Mouse (Mus musculus): ENCODE data around the gene Map3k12.

The Map3k12 gene

DNA sequence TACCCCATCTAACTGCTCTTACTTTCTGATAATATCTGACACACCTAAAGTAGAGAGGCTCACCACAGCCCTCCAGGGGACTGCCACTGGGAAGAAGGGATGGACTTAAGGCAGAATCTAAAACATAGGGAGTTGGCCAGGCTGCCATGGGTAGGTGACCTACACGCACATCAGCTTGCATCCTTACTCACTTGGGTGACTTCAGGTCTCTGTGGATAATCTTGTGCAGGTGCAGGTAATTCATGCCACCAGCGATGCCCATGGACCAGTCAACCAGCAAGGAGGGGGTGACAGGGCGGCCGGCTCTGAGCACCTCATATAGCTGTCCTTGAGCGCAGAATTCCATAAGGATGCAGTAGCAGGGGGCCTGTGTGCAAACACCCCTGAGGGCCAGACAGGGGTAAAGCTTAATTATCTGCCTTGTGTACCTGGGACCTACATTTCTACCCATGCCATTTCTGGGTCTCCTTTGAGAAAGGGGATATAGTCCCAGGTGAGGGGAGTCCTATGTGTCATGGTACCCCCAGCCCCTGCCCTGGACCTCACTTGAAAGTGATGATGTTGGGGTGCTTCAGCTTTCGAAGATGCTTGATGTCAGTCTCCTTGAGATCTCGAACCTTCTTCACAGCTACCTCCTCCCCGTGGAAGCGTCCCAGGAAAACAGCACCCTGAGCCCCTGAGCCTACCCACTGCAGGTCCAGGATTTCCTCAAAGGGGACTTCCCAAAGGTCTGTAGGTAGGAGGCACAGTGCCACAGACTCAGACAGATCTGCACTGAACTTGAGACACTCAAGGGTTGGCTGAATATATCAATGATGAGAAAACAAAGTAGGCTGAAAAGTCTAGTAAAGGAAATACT, 12.7 kb downstream of the Map3k12 start:
- no peak for DNase-seq (ENCODE audit: low read depth, low spot score)

- no peak for DNase-seq (ENCODE audit: low read depth, low spot score)
Measured at GRCm38 (mm10) chr15:102503447-102503846, 13.4 kb downstream of the Map3k12 start, which contains the start of gene Gm10337. Gene Gm10337, plus strand, starts transcription at chr15:102503722.

- no peak for DNase-seq (ENCODE audit: low read depth, low spot score)
Measured at GRCm38 (mm10) chr15:102502254-102502840, 14.5 kb downstream of the Map3k12 start.

- DNase-seq (ENCODE audit: low read depth, low spot score) = no peak
Measured at GRCm38 (mm10) chr15:102501084-102501814, 15.6 kb downstream of the Map3k12 start.

- DNase-seq (ENCODE audit: low read depth, low spot score) = no peak
Measured at GRCm38 (mm10) chr15:102500479-102500878, 16.4 kb downstream of the Map3k12 start.

DNA sequence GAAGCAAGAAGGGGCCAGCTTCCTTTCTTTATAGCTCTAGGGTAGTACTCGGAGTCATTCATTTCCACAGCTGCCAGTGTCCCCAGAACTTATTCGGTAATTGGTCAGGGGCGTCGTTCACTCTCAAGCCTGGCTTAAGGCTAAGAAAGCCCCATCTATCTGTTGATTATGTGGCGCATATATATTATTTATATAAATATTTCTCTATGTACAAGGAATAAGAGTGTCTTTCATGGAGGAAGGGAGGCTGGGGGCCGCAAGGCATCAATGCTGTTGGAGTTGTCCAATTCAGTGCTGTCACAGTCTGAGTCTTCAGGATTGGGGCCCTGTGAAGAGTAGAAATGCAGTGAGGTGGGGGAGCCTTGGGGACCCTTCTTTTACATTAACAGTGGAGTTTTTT, 17.0 kb downstream of the Map3k12 start:
- DNase-seq (ENCODE audit: low read depth, low spot score) = no peak

DNA sequence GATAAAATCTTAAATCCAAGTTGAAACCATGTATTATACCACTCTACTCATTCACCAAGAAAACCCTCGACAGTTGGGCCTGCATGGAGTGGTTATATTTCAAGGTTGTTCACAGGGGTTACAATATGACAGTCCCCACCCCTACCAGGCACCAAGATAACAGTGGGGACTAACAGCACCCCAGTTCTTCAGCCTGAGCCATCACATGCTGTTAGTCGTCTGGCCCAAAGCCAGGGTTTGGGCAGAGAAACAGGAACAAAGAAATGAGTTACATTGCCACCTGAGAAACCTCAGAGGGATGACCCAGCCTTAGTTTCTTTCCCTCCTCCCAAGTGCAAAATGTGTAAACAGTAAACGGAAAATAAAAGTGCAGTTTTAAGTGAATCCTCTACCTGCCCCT, 17.5 kb downstream of the Map3k12 start:
- DNase-seq (ENCODE audit: low read depth, low spot score) = no peak

GRCm38 (mm10) chr15:102498322-102498721, 18.5 kb downstream of the Map3k12 start:
- no peak for DNase-seq (ENCODE audit: low read depth, low spot score)

DNA sequence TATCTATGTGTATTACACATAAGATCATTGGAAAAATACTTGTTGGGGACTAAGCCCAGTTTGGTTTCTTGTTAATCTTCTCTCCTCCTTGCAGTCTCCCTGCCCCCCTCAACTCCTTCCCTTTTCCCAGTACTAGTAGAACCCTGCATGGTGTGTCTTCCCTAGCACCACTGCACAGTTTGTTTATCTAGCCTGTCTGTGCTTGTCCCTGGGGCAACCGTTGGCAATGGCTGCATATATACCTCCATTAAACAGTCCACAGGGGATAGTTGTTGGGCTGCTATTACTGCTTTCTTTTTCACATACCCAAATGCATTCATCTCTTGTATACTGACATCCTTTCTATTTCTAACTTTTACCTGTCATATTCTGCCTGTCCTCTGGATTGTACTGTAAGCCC, 29.2 kb downstream of the Map3k12 start:
- DNase-seq (ENCODE audit: low read depth, low spot score) = no peak

DNA sequence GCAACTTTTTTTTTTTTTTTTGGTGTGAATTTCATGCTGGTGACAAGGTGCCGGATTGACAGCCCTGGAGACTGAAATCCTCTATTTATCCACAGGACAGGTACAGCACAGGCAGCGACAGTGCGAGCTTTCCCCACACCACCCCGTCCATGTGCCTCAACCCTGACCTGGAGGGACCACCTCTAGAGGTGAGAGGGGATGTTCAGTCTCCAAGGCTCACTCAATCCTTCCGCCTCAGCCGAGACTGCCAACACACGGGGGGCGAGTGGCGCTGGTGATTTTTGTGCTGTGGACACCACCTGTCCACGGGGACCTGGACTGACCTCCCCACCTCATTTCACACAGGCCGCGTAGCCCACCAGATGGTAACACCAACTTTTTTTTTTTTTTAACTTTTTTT, 31.0 kb downstream of the Map3k12 start:
- DNase-seq (ENCODE audit: low read depth, low spot score) = no peak

DNA sequence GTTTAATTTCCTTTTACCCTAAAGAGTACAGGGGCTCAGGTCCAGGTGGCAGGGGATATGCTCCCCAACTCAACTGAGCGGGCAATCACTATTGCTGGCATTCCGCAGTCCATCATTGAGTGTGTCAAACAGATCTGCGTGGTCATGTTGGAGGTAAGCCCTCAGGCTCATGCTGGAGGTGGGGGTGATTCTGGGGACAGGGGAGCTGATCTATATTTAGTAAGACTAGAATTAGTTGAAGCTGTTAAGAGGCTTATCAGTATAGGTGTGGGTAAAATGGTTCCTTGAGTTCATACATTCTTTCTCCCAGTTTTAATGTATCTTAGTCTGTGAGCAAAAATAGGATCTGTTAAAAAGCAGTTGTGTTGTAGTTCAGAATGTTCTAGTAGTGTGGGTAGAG, 33.7 kb downstream of the Map3k12 start:
- DNase-seq (ENCODE audit: low read depth, low spot score) = peak; percentile 33

DNA sequence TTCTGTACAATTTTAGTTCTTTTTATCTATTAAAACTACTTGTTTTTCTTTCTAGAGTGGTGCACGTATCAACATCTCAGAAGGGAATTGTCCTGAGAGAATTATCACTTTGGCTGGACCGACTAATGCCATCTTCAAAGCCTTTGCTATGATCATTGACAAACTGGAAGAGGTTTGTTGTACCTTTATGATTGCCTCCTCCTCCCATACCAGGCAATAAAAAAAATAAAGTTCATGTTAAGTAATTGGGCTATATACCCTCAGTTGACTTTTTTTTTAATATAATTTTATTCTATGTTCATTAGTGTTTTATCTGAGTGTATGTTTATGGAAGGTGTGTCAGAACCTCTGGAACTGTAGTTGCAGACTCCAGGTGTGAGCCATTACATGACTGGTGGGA, 42.3 kb downstream of the Map3k12 start:
- no peak for DNase-seq (ENCODE audit: low read depth, low spot score)

- DNase-seq (ENCODE audit: low read depth, low spot score) = no peak
Measured at GRCm38 (mm10) chr15:102473246-102473645, 43.6 kb downstream of the Map3k12 start.

- no peak for DNase-seq (ENCODE audit: low read depth, low spot score)
Measured at GRCm38 (mm10) chr15:102471727-102472126, 45.1 kb downstream of the Map3k12 start.

DNA sequence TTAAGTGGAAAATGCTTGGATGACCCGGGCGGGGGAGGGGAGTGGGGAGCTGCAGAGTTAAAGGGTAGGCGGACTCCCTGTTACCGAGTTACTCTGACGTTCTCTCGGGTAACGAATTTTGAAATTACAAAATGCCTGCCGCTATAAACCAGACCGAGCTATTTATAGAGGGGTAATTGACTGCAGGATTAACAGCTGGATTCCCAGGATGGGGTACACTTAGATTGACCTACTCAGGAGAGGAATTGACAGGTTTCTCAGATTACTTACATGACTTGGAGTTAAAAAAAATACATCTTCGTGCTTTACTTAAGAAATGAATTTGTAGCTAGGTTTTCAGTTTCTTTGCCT, 45.6 kb downstream of the Map3k12 start:
- DNase-seq (ENCODE audit: low read depth, low spot score) = no peak

- DNase-seq (ENCODE audit: low read depth, low spot score) = peak; percentile 88
Measured at GRCm38 (mm10) chr15:102470605-102471294, 46.1 kb downstream of the Map3k12 start.

- DNase-seq (ENCODE audit: low read depth, low spot score) = peak; percentile 95
Measured at GRCm38 (mm10) chr15:102470183-102470604, 46.7 kb downstream of the Map3k12 start, which contains the start of gene Pcbp2. Gene Pcbp2, plus strand, starts transcription at chr15:102470539.

DNA sequence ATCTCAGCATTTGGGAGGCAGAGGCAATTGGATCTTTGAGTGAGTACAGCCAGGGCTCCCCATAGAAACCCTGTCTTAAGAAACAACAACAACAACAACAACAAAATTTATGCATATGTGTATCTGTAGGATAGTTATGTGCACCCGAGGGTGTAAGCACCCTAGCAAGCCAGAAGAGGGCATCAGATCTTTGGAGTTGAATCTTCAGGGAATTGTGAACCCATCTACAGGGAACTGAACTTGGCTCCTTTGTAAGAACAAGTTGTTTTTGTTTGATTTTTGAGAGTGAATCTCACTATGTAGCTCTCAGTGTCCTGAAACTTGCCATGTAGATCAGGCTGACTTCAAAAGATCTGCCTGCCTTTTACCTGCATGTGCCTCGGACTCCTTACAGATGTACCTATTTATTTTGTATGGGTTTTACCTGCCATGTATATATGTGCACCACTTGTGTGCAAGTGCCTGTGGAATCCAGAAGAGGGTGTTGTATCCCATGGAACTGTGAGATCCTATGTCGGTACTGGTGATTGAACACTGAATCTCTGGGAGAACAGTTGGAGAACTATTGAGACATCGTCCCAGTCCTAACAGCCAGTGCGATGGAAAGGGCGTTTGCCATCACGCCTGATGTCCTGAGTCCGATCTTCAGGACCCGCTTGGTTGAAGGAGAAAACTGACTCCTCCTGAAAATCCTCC, 48.0 kb downstream of the Map3k12 start:
- no peak for DNase-seq (ENCODE audit: low read depth, low spot score)

DNA sequence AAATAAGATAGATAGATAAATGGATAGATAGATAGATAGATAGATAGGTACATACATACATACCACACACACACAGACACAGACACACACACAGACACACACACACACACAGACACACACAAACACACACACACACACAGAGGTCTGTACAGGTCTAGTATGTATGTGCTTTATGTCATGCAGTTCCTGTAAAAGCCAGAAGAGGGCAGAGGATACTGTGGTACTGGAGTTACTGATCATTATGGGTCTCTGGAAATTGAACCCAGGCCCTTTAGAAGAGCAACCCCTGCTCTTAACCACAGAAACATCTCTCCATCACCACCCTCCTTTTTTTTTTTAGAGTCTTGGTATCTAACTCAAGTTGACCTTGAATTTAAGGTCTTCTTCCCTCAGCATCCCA, 53.2 kb downstream of the Map3k12 start:
- DNase-seq (ENCODE audit: low read depth, low spot score) = no peak

GRCm38 (mm10) chr15:102461430-102462075, 55.3 kb downstream of the Map3k12 start:
- DNase-seq (ENCODE audit: low read depth, low spot score) = no peak

GRCm38 (mm10) chr15:102460971-102461370, 55.9 kb downstream of the Map3k12 start:
- no peak for DNase-seq (ENCODE audit: low read depth, low spot score)

Data from retina, postnatal 7 days (tissue).